Mouse (Mus musculus) liver, embryonic 11.5 days (tissue): Measurements from ENCODE around the gene Rem2. TPM values are rescaled to one million over a fixed set of nuclear protein-coding genes. Genes with fewer than 3 reads are reported as not detected.

Experiments used
- ATAC-seq: fragments of 200-750 bp; cut with Nextera tagmentation; replicated peaks from 2 replicates; pipeline ENCODE4 v1.8.0; 2017; ENCODE audit warnings: moderate number of reproducible peaks, mild to moderate bottlenecking, moderate TSS enrichment, moderate library complexity; ENCODE audit not compliant: low FRiP score
- DNase-seq: peaks from one replicate; pipeline ENCODE4 v3.0.0-alpha.2; 2017; ENCODE audit warnings: low spot score
- H3K27ac ChIP-seq: fragments of 300-500 bp; sonication (generic); 2 replicates; pipeline ENCODE4 v1.5.1; 2014; ENCODE audit warnings: mild to moderate bottlenecking, low read depth, low read length, control low read depth
- H3K27me3 ChIP-seq: fragments of 300-500 bp; sonication (generic); replicated peaks from 2 replicates; pipeline ENCODE4 v1.6.1; 2014; ENCODE audit warnings: low read length, mixed read lengths; ENCODE audit not compliant: control insufficient read depth, insufficient read depth
- H3K36me3 ChIP-seq: fragments of 300-500 bp; sonication (generic); 2 replicates; pipeline ENCODE4 v1.6.1; 2014; ENCODE audit warnings: mild to moderate bottlenecking, low read length, moderate library complexity, mixed read lengths; ENCODE audit not compliant: control insufficient read depth, insufficient read depth
- H3K4me1 ChIP-seq: fragments of 300-500 bp; sonication (generic); replicated peaks from 2 replicates; pipeline ENCODE4 v1.6.1; 2014; ENCODE audit warnings: low read length, mixed read lengths; ENCODE audit not compliant: control insufficient read depth, insufficient read depth
- H3K4me2 ChIP-seq: fragments of 300-500 bp; sonication (generic); 2 replicates; pipeline ENCODE4 v1.6.1; 2014; ENCODE audit warnings: mild to moderate bottlenecking, control low read depth, moderate library complexity
- H3K4me3 ChIP-seq: fragments of 300-500 bp; sonication (generic); 2 replicates; pipeline ENCODE4 v1.5.1; 2014; ENCODE audit warnings: low read depth, low read length, control low read depth
- H3K9ac ChIP-seq: fragments of 300-500 bp; sonication (generic); 2 replicates; pipeline ENCODE4 v1.6.1; 2014; ENCODE audit warnings: low read depth, low read length, control low read depth
- H3K9me3 ChIP-seq: fragments of 300-500 bp; sonication (generic); 2 replicates; pipeline ENCODE4 v1.6.1; 2016; ENCODE audit warnings: low read length, inconsistent platforms, mixed read lengths; ENCODE audit not compliant: control insufficient read depth
- WGBS: fragments of 180-500 bp; shearing (Covaris S2); extraction: QIAGEN DNeasy Blood & Tissue Kit; methylation state at CpG from one replicate; pipeline ENCODE4 v1.1.7; 2014; 5-methylcytosine and 5-hydroxymethylcytosine counted together
- polyA plus RNA-seq: library from polyadenylated mRNA; unstranded; fragments of >200 nt; fragmentation: Nextera tagmentation; extraction: Ambion mirVana; gene quantifications from 2 replicates; pipeline ENCODE4 v1.2.1, GENCODE M21; 2014

Gene Rem2
- polyA plus RNA-seq, 1 experiment from 2014 or later = 0.29 TPM

DNA sequence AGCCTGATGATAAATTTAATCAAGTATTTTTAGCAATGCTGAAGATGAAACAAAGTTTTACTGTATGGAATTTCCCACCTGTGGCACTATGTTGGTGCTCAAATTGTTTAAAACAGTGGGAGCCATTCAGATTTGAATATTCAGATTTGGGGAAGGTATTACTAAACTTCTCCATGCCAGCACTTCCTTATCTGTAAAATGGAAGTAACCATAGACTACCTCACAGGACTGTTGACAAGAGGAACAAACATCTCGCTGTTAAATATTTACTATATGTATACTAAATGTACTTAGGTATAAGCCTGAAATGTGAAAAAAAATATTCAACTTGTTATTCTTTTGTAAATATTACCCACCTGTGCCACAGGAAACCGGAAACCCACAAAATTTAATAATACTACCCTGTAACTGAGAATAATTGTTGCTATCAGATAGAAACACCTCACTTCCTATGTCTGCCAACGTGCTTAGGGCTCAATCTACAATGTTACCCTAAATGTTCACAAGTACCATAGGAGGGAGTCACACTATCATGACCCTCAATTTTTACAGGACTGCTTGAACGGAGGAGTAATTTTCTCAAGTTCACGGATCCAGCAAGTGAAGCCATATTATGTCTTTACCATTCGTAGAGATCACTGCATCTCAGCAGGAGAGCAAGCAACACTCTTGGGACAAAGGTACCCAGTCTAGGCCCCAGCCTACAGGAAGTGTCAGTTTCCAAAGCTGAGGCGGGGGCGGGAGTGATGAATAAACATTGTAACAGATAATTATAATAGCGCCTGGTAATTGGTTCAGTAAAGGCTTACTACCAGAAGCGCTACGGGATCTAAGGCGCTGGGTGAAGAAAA is 12.6 kb upstream of the Rem2 start:
- Histone ChIP-seq H3K27ac (peak overlapping the region; percentile 84), H3K4me3 (peak overlapping the region; percentile 81), H3K36me3 (peaks cover 10% of the 10 kb centered on the region), H3K4me2 (peak overlapping the region; percentile 85), H3K27me3 (no peaks in the 10 kb centered on the region), H3K4me1 (peaks cover 21% of the 10 kb centered on the region), H3K9ac (peak overlapping the region; percentile 87), H3K9me3 (no peaks in the 10 kb centered on the region)
- DNase-seq = no peak
- WGBS = 9% methylated on average over 12 of the region's 12 CpGs
- ATAC-seq = peak; percentile 54

GRCm38 (mm10) chr14:54463959-54464292 is 12.0 kb upstream of the Rem2 start, which contains the start of gene Lrp10:
Lrp10 (plus strand) TSS chr14:54464137.
- Histone ChIP-seq H3K4me2 (peak within 1 kb of the TSS; percentile 85), H3K36me3 (peaks cover 16% of the 10 kb centered on the region), H3K9me3 (no peaks in the 10 kb centered on the region), H3K4me1 (peaks cover 21% of the 10 kb centered on the region), H3K4me3 (peak within 1 kb of the TSS; percentile 81), H3K9ac (peak within 1 kb of the TSS; percentile 87), H3K27me3 (no peaks in the 10 kb centered on the region), H3K27ac (peak within 1 kb of the TSS; percentile 84)
- WGBS = under 1% methylated on average over 35 of the region's 35 CpGs
- peak; percentile 90 for DNase-seq
- peak; percentile 89 for ATAC-seq

DNA sequence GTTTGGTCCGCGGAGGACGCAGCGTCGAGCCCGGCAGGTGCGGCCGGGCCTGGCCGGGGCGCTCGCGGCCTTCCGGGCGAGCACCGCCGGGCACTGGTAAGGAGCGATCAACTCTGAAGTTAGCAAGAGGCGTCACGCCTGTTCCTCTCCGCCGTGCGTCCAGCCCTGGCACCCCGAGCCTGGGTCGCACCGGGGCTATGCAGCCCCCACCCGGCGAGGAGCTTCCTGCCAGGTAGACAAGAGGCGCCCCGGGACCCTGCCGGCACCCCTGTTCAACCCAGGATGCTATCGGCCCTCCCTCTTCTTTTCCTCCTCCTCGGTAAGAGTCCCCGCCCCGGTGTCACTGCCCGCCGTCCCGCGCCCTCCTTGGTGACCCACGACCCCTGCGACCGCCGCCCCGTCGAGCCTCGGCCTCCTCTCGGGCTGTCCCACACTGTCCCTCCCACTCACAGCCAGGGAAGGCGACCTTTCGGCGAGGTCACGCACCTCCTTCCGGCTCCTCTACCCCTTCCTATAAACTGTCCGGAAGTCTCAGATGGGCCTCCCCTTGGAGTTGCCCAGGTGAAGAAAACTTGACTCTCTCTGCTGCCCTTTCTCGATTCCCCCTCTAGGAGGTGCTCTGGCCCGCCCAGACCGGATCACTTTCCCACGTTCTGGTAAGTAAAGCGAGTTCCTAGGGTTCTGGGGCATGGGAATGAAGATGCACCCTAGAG is 11.5 kb upstream of the Rem2 start:
- H3K27me3 ChIP-seq = no peaks in the 10 kb centered on the region
- WGBS = under 1% methylated on average over 57 of the region's 57 CpGs
- peak overlapping the region; percentile 81 for H3K4me3 ChIP-seq
- peak overlapping the region; percentile 84 for H3K27ac ChIP-seq
- H3K9ac ChIP-seq = peak overlapping the region; percentile 87
- no peaks in the 10 kb centered on the region for H3K9me3 ChIP-seq
- DNase-seq (peak; percentile 79), ATAC-seq (peak; percentile 78)
- peak overlapping the region; percentile 85 for H3K4me2 ChIP-seq
- H3K36me3 ChIP-seq = peaks cover 19% of the 10 kb centered on the region
- H3K4me1 ChIP-seq = peaks cover 21% of the 10 kb centered on the region

- ATAC-seq (no peak), DNase-seq (no peak)
- no peak overlapping the region for H3K4me3 ChIP-seq
- peaks cover 7% of the 10 kb centered on the region for H3K4me1 ChIP-seq
- no peak overlapping the region for H3K27ac ChIP-seq
- no peaks in the 10 kb centered on the region for H3K9me3 ChIP-seq
- peaks cover 19% of the 10 kb centered on the region for H3K27me3 ChIP-seq
- no peak overlapping the region for H3K4me2 ChIP-seq
- 75% methylated on average over 2 of the region's 2 CpGs for WGBS
- peaks cover 27% of the 10 kb centered on the region for H3K36me3 ChIP-seq
- H3K9ac ChIP-seq = no peak overlapping the region
These were observed 4.4 kb upstream of the Rem2 start for GRCm38 (mm10) chr14:54471467-54471866.

DNA sequence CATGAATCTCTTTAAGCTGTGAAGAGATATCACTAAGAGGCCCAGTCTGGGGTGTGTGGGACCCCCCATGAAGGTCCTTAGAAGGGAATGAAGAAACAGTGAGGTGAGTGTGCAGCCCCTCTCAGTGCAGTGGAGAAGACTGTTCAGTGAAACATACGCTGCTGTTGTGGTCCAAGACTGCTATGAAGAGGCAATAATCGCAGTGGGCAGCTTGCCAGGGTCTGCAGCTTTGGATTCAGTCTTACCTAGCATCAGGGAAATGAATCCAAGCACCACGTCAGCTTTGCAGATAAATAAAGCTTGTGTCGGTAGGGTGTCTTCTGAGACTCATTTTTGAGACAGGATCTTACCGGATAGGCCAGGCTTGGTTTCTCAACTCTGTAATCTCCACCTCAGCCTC is 3.2 kb upstream of the Rem2 start:
- DNase-seq (no peak), ATAC-seq (no peak)
- Histone ChIP-seq H3K4me1 (peaks cover 11% of the 10 kb centered on the region), H3K4me2 (no peak overlapping the region), H3K9ac (no peak overlapping the region), H3K36me3 (peaks cover 23% of the 10 kb centered on the region), H3K27ac (no peak overlapping the region), H3K4me3 (no peak overlapping the region), H3K27me3 (peaks cover 30% of the 10 kb centered on the region), H3K9me3 (no peaks in the 10 kb centered on the region)
- 75% methylated on average over 5 of the region's 5 CpGs for WGBS

- H3K27me3 ChIP-seq = peaks cover 51% of the 10 kb centered on the region
- DNase-seq = no peak
- H3K9me3 ChIP-seq = no peaks in the 10 kb centered on the region
- peaks cover 5% of the 10 kb centered on the region; the same call in 1 of the 2 replicates for H3K36me3 ChIP-seq
- WGBS = 78% methylated on average over 5 of the region's 5 CpGs
- peaks cover 11% of the 10 kb centered on the region for H3K4me1 ChIP-seq
- no peak overlapping the region for H3K4me3 ChIP-seq
- H3K27ac ChIP-seq = no peak overlapping the region
- no peak overlapping the region for H3K4me2 ChIP-seq
- ATAC-seq = no peak
- no peak overlapping the region for H3K9ac ChIP-seq
These were observed 1.2 kb upstream of the Rem2 start for GRCm38 (mm10) chr14:54474744-54475143.

DNA sequence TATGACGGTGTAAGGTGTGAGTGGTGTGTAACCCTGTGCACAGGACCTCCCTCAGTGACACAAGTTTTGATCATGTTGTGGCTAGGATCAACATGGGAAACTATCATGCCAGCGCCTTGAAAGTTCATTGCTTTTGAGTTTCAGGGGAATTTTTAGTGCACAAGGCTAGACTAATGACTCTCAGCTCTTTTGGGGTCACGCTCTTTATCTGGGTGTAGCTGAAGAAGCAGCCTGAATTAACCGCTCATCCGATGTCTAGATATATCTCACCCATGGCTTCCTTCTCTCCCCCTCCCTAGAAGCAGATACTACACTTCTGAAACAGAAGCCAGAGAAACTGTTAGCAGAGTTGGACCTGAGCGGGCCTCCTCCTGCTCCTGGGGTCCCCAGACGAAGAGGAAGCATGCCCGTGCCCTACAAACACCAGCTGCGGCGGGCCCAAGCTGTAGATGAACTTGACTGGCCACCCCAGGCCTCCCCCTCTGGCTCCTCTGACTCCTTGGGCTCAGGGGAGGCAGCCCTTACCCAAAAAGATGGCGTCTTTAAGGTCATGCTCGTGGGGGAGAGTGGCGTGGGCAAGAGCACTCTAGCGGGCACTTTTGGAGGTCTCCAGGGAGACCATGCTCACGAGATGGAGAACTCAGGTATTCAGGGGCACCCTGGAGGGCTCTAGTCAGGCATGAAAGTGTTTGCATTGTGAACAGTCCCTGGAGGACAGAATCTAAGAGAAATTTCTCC is 1.4 kb downstream of the Rem2 start:
- H3K36me3 ChIP-seq = no peaks in the 10 kb centered on the region
- H3K4me2 ChIP-seq = 0 out of 2 replicates have a peak overlapping the region, but pooled peaks have one; percentile 75
- DNase-seq (no peak), ATAC-seq (no peak)
- H3K9ac ChIP-seq = no peak overlapping the region
- H3K4me3 ChIP-seq = no peak overlapping the region
- WGBS = 69% methylated on average over 15 of the region's 15 CpGs
- no peaks in the 10 kb centered on the region for H3K9me3 ChIP-seq
- H3K27me3 ChIP-seq = peaks cover 69% of the 10 kb centered on the region
- H3K4me1 ChIP-seq = peaks cover 9% of the 10 kb centered on the region
- no peak overlapping the region for H3K27ac ChIP-seq

DNA sequence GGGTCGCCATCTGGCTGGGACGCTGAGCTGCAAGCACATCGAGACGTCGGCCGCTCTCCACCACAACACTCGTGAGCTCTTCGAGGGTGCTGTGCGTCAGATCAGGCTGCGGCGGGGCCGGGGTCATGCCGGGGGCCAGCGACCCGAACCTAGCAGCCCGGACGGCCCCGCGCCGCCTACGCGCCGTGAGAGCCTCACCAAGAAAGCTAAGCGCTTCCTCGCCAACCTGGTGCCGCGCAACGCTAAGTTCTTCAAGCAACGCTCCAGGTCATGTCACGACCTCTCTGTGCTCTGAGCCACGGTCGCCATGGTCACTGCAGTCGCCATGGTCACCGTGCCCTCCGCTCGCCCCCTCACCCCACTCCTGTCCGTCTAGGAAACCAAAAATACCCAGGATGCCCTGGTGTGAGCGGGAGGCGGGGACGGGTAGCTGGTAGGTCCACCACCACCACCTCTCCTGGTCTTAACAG is 3.6 kb downstream of the Rem2 start:
- Histone ChIP-seq H3K36me3 (no peaks in the 10 kb centered on the region), H3K4me1 (peaks cover 9% of the 10 kb centered on the region), H3K9me3 (no peaks in the 10 kb centered on the region), H3K4me2 (peak overlapping the region; percentile 73), H3K9ac (no peak overlapping the region), H3K4me3 (peak overlapping the region; percentile 43), H3K27ac (no peak overlapping the region), H3K27me3 (peaks cover 69% of the 10 kb centered on the region)
- ATAC-seq (no peak; the same call in 1 of the 2 replicates), DNase-seq (no peak)
- WGBS = 2% methylated on average over 40 of the region's 40 CpGs
